Mouse (Mus musculus) heart, adult 2 months (tissue): ENCODE data around the gene Tas2r138.

Source experiments
- CTCF ChIP-seq: fragments of 200-600 bp; IDR thresholded peaks from 2 replicates; pipeline ENCODE4 v1.8.1; 2022; ENCODE audit warnings: antibody characterized with exemption, mild to moderate bottlenecking, moderate library complexity
- EP300 ChIP-seq: fragments of 200-500 bp; IDR thresholded peaks from 2 replicates; pipeline ENCODE4 v1.6.1; 2011; ENCODE audit warnings: low read depth, low read length, control low read depth; ENCODE audit not compliant: insufficient read depth
- POLR2A ChIP-seq: fragments of 200-500 bp; IDR thresholded peaks from 2 replicates; pipeline ENCODE4 v1.6.1; 2011; ENCODE audit warnings: mild to moderate bottlenecking, low read depth, low read length, control low read depth; ENCODE audit not compliant: insufficient read depth

- TF ChIP-seq POLR2A (no peak), CTCF (no peak), EP300 (no peak)
Observed at GRCm38 (mm10) chr6:40569187-40569586, 43.9 kb downstream of the Tas2r138 start, which contains the start of gene Olfr460.
